Mouse (Mus musculus) G1E (cell line): Measurements from ENCODE around the gene Cuedc1. TPM values are rescaled to one million over a fixed set of nuclear protein-coding genes. Genes with fewer than 3 reads are reported as not detected.

Experiments
- ATAC-seq: 2 replicates; pipeline ENCODE4 v1.8.0; 2016; ENCODE audit warnings: mild to moderate bottlenecking; ENCODE audit not compliant: insufficient number of reproducible peaks, poor library complexity, low FRiP score, severe bottlenecking; ENCODE audit errors: extremely low read depth
- DNase-seq: peaks from one replicate; pipeline ENCODE4 v3.0.0; 2012; ENCODE audit warnings: low spot score
- H3K27me3 ChIP-seq: 2 replicates; pipeline ENCODE4 v1.6.1; 2012; ENCODE audit warnings: mild to moderate bottlenecking, low read length, inconsistent platforms; ENCODE audit not compliant: insufficient read depth
- H3K36me3 ChIP-seq: replicated peaks from 2 replicates; pipeline ENCODE3; 2012; ENCODE audit warnings: mild to moderate bottlenecking, inconsistent platforms
- H3K4me1 ChIP-seq: 2 replicates; pipeline ENCODE4 v1.6.1; 2012; ENCODE audit warnings: low read depth, low read length, inconsistent platforms, mixed read lengths; ENCODE audit not compliant: insufficient read depth
- H3K4me3 ChIP-seq: 2 replicates; pipeline ENCODE4 v1.5.1; 2012; ENCODE audit warnings: low read depth, mild to moderate bottlenecking, inconsistent platforms, low read length, moderate library complexity, mixed read lengths
- H3K9me3 ChIP-seq: replicated peaks from 2 replicates; pipeline ENCODE4 v1.6.1; 2012; ENCODE audit warnings: inconsistent platforms
- CTCF ChIP-seq: IDR thresholded peaks from 2 replicates; pipeline ENCODE4 v1.5.1; 2012; ENCODE audit warnings: low read depth, low read length, inconsistent platforms, mixed read lengths
- GATA1 ChIP-seq: IDR thresholded peaks from 2 replicates; pipeline ENCODE4 v1.6.1; 2012; ENCODE audit warnings: borderline replicate concordance, low read length, inconsistent platforms, mixed read lengths
- GATA2 ChIP-seq: IDR thresholded peaks from 2 replicates; pipeline ENCODE4 v1.6.1; 2012; ENCODE audit warnings: low read depth, low read length, inconsistent platforms, borderline replicate concordance
- POLR2AphosphoS5 ChIP-seq: IDR thresholded peaks from 2 replicates; pipeline ENCODE4 v1.6.1; 2012; ENCODE audit warnings: low read depth, low read length, inconsistent platforms; ENCODE audit not compliant: insufficient replicate concordance
- TAL1 ChIP-seq: conservative IDR thresholded peaks from 2 replicates; pipeline ENCODE4 v1.6.1; 2012; ENCODE audit warnings: low read depth, low read length, inconsistent platforms, mixed read lengths
- polyA plus RNA-seq: library from polyadenylated mRNA; stranded (reverse); fragments of >175 nt; gene quantifications from 2 replicates; pipeline ENCODE4 v1.2.3, GENCODE M21; 2012
- total RNA-seq, 2 experiments: library from RNA; stranded (forward) in 1 of 2; stranded (reverse) in 1 of 2; fragments of 200-1000 nt in 1 of 2; fragments of >200 nt in 1 of 2; fragmentation: Nextera tagmentation in 1 of 2; gene quantifications; 2 replicates each; pipeline ENCODE4 v1.2.3; 2014 to 2017

Gene Cuedc1
- total and polyA plus RNA-seq, 3 experiments: 18.9 to 36.4 (median 29.6) TPM

DNA sequence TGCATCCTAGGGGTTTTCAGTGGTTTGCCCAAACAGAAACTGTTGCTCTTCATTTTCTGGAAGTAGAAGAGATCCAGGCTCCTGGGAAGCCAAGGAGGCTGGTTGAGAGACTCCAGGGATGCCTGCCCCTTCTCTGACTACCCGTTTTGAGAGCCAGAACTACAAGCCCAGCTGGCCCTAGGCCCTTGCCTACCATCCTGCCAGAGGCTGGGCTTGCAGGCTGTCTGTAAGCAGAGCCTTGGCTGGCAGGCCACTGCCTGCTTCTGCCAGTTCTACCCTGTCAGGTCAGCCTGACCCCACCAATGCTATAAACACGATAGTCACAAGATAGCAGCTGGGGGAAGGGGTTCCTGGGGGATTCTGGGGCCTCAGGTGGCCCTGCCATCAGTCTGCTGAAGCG is 57.6 kb downstream of the Cuedc1 start:
- H3K27me3 ChIP-seq: peaks cover 93% of the 10 kb centered on the region
- no peak for ATAC-seq

DNA sequence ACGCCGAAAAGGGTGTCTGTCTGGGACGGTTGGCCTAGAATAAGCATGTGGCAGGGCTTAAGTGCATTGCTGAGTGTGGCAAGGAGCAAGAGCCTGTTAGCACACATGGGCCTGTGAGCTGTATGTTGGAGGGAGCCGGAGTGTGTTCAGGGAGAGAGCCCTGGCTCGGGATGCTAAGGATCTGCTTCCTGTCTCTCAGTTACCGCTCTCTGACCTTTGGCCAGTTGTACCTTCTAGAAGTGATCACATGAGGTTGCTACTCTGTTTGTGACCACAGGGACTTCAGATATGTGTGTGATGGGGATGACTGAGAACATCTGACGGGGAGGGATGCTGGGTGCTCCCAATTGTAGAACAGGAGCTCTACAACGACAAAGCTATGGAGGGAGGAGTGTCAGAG is 58.1 kb downstream of the Cuedc1 start:
- TF ChIP-seq TAL1: no peak
- H3K9me3 ChIP-seq: no peaks in the 10 kb centered on the region
- H3K4me3 ChIP-seq: no peak overlapping the region
- ATAC-seq (no peak), DNase-seq (no peak)
- H3K4me1 ChIP-seq: peaks cover 61% of the 10 kb centered on the region
- peaks cover 97% of the 10 kb centered on the region for H3K27me3 ChIP-seq
- H3K36me3 ChIP-seq: no peaks in the 10 kb centered on the region

More for the DNA sequence above, 57.6 kb downstream of the Cuedc1 start:
- Histone ChIP-seq H3K9me3 (no peaks in the 10 kb centered on the region), H3K4me1 (peaks cover 58% of the 10 kb centered on the region), H3K4me3 (no peak overlapping the region), H3K36me3 (no peaks in the 10 kb centered on the region)
- TF ChIP-seq GATA1 (no peak), GATA2 (no peak), TAL1 (no peak), POLR2AphosphoS5 (no peak), CTCF (no peak)
- DNase-seq: no peak

DNA sequence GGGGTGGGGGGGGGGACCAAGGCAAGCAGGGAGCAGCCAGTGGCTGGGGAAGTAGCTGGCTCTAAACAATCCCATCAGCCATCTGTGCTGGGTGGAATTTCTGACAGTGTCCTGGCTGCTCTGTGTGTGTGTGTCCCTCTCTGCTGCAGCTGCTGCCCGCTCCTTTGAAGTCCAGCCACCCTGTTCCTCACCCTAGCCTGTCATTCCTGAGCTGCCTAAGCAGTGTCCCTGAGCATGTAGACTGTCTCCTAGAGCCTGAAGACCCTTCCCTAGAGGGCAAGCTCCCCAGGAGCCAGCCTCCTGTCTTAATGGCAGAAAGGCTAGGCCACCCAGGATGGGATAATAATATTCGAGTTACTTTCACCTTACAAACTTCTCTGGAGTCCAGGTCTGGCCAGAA is 58.5 kb downstream of the Cuedc1 start:
- no peaks in the 10 kb centered on the region for H3K9me3 ChIP-seq
- H3K4me3 ChIP-seq: no peak overlapping the region
- H3K36me3 ChIP-seq: no peaks in the 10 kb centered on the region
- TF ChIP-seq TAL1: no peak
- no peak for TF ChIP-seq GATA2
- TF ChIP-seq CTCF: no peak
- no peak for TF ChIP-seq GATA1
- TF ChIP-seq POLR2AphosphoS5: no peak
- ATAC-seq (no peak), DNase-seq (no peak)
- H3K27me3 ChIP-seq: peaks cover 96% of the 10 kb centered on the region
- peaks cover 61% of the 10 kb centered on the region for H3K4me1 ChIP-seq

DNA sequence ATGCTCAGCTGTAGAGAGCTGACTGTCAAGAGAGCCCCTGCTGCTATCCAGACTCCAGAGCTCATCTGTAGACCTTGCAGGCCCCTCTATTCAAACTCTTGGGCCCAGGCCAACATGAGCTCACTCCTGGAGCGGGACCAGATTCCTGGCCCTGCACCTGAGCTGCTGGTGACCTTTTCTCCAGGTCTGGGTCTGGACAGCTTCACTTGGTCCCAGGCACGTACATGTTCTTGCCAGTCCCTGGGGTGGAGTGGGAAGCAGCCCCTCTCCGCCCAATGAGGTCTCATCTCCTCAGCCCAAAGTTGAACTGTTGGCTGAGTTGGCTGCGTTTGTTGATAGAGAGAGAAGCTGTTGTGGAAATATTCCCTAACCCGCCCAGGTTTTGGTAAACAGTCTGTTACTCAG is 61.0 kb downstream of the Cuedc1 start:
- H3K9me3 ChIP-seq: no peaks in the 10 kb centered on the region
- H3K4me1 ChIP-seq: peaks cover 68% of the 10 kb centered on the region
- H3K4me3 ChIP-seq: no peak overlapping the region
- no peak for DNase-seq
- H3K36me3 ChIP-seq: no peaks in the 10 kb centered on the region
- TF ChIP-seq CTCF: no peak
- TF ChIP-seq GATA1: no peak
- TF ChIP-seq GATA2: no peak
- TF ChIP-seq TAL1: no peak
- TF ChIP-seq POLR2AphosphoS5: no peak
- peaks cover 93% of the 10 kb centered on the region for H3K27me3 ChIP-seq
- ATAC-seq: no peak

DNA sequence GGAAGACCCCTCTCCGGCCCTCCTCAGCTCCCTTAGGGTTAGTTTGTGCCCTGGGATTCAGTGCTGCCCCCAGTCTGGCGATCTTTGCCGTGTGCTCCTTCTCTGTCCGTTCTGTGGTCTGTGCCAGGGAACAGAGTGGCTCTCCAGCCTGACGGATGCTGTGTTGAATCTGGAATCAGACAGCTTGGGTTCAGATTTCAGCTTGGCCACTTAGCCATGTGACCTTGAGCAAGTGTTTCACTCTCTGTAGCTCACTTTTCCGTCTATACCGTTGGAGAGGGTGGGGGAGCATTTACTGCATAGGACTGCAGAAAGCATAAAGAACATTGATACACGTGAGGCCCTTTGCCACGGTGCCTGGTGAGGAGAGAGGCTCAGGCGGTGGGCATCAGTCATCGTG is 61.5 kb downstream of the Cuedc1 start:
- Histone ChIP-seq H3K36me3 (no peaks in the 10 kb centered on the region), H3K4me3 (no peak overlapping the region), H3K27me3 (peaks cover 90% of the 10 kb centered on the region), H3K9me3 (no peaks in the 10 kb centered on the region), H3K4me1 (peaks cover 71% of the 10 kb centered on the region)
- no peak for TF ChIP-seq CTCF
- no peak for TF ChIP-seq GATA2
- TF ChIP-seq POLR2AphosphoS5: no peak
- DNase-seq (no peak), ATAC-seq (no peak)

DNA sequence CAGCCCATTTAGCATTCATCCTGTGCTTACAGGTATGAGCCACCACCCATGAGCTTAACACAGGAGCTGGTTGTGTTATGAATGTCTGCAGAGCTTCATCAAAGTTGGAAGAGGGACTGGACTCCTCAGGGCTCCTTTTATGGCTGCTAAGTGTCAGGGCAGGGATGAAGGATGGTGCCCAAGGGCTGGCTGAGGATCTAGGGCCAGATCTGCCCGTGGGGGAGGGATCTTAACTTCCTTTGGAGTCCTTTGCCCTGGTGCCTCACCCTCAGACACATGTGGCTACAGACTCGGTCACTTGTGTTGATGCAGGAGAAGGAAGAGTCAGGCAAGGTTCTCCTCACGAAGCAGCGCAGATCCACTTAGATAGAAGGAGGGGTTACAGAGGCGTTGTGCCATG is 62.5 kb downstream of the Cuedc1 start:
- no peak for DNase-seq
- Histone ChIP-seq H3K4me1 (peaks cover 74% of the 10 kb centered on the region), H3K27me3 (peaks cover 90% of the 10 kb centered on the region), H3K9me3 (no peaks in the 10 kb centered on the region), H3K36me3 (no peaks in the 10 kb centered on the region), H3K4me3 (peak overlapping the region; percentile 9; the same call in 1 of the 2 replicates)
- ATAC-seq: no peak
- TF ChIP-seq CTCF (no peak), POLR2AphosphoS5 (no peak), GATA2 (no peak), GATA1 (no peak), TAL1 (no peak)

DNA sequence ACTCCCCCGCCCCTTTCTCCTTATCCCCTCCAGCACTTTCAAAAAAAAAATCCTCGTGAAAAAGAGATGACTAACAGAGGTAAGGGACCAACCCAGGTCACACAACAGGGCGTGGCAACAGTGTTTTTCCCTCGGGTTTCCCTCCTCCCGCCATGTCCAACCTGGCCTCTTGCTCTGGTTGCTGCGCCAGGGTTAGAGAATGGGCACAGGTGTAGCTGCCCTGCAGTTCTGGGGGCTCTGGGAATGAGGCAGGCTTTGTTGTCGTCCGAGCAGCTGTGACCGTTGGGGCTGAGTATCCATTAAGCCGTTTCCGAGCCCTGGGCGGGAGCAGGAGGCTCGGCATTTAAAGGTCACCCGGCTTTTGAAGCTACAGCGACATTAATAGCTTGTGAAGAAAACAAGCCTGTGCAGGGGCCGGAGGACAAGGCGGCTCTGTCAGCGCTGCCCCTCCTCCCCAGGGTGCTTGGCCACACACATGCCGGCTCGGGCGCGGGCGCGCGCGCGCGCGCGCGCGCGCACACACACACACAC is 63.3 kb downstream of the Cuedc1 start:
- Histone ChIP-seq H3K4me1 (peaks cover 69% of the 10 kb centered on the region), H3K9me3 (no peaks in the 10 kb centered on the region), H3K36me3 (no peaks in the 10 kb centered on the region), H3K4me3 (peak overlapping the region; percentile 69), H3K27me3 (peaks cover 89% of the 10 kb centered on the region)
- TF ChIP-seq TAL1 (no peak), GATA2 (no peak), GATA1 (no peak), POLR2AphosphoS5 (no peak), CTCF (no peak)
- ATAC-seq (peak; percentile 11; the same call in 1 of the 2 replicates), DNase-seq (peak; percentile 50)
